Mouse (Mus musculus) heart, postnatal 4 days (tissue): ENCODE measurements around the gene Casp8. TPM values are rescaled to one million over a fixed set of nuclear protein-coding genes. Genes with fewer than 3 reads are reported as not detected.
"Not testable (repeated sequence)": the region's sequence is repeated elsewhere in the genome, so short reads cannot be mapped to it uniquely, and the experiment has no call there.

Source experiments
- DNase-seq: peaks from one replicate; pipeline ENCODE4 v3.0.0; 2021
- total RNA-seq, 2 experiments: library from RNA; stranded (reverse); gene quantifications; 2 replicates each; pipeline ENCODE4 v1.2.3; 2021

Casp8 gene
- total RNA-seq = 10 to 100 TPM; 15.7 to 16.5 TPM

DNA sequence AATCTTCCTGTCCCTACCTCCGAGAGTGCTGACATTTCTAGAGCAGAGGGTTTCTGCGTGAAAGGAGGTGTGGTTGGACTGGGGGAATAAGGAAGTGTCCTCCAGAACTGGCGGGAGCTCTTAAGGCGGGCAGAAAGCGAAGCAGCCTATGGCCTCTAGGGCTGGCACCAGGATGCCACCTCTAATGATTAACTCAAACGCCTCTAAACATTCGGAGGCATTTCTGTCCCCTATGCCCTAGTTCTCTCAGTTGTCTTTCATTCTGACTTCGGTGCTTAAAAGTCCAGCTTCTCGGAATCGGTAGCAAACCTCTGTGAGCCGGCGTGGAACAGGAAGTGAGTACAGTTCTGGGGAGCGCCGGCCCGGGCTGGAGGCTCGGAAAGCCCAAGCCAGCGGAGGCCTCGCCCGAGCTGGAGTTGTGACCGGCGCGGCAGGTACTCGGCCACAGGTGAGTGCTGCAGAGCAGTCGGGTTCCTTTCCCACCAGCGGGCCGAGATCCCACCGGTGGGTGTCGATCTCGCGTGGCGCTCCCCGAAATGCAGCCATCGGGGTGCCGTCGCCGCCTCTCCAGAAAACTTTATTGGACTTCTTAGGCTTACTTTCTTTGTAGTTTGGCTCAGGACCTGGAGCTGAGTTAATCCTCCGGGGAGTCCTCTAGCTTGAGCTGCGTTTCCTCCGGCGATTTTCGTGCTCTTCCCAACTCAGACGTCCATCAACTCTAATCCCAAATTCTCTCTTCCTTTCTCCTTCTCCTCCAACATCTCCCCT, at the start of gene Casp8:
Gene Casp8 (plus strand): TSS at position 84 of the 768 bp plus-strand sequence.
- peak; percentile 58 for DNase-seq

DNA sequence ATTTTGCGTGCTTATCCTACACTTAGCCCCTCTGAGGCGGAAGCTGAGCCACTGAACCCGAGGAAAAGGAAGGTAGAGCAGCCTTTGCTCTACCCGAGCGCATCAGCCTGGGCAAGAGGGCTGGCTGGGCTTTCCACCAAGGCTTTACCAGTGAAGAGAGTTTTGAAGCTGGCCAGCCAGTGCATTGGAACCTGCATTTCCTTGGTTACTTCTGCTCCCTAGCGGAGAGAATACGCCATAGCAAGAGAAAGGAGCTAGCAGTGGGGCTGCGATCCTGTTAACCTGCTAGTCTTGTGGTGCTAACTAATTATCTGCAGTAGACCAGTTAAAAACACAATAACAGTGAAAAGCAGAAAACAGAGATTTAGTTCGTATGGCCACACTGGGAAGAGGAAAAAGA, 48.3 kb upstream of the Casp8 start:
- DNase-seq = peak; percentile 49

DNA sequence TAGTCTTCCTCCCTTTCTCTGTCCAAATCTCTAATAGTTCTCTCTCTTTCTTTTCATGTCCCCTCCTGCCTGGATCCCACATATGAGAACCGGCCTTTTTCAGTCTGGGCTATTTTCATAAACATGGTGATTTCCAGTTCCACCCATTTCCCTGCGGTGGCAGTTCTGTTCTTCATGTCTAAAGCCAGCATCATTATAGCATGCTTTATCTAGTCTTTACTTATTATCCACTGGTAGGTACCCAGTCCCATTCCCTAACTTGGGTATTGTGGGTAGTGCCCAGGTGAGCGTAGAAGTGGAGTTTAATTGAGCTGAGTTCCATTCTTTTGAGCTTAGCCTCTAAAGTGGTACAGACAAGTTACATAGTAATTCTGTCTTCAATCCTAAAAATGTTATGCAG, 35.7 kb upstream of the Casp8 start:
- no peak for DNase-seq

- DNase-seq = no peak
Observed at GRCm38 (mm10) chr1:58760581-58760980, 34.6 kb upstream of the Casp8 start.

DNA sequence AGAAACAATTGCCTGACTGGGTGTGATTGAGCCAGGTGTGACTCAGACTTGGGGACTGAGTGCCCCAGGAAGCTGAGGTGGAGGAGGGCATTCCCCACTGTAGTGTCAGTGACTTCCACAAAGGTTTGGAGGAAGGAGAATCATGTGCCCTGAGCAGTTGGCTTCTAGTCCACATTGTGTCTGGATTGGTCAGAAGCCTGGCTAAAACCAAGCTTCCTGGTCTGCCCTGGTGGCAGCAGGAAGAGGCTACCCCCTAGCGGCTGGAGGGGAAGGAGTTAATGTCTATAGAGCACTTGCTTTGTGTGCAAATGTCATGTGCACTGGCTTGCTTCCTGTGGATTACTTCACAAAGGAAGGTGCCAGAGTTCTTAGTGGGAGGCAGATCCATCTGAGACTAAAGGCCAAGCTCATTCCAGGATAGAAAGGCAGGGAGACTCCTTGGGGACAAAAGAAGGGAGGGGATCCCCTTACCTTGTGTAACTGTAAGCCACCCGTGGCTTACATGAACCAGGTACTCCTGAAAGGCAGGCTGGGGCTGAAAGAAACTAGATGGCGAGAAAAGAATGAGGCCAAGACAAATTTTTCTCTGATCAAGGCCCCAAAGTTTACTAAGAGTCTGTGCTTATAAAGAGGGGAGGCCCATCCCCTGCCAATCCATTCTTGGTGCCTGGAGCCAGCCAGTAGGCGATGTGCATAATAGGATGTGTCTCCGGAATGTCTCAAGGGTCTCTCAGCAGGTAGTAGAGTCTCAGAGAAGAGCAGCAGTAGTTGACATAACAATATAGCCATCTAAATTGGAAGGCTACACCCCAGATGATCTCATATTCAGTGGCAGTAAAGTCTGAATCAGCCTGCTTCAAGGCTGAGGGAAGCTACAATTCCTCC, 33.5 kb upstream of the Casp8 start:
- DNase-seq = peak; percentile 32

DNA sequence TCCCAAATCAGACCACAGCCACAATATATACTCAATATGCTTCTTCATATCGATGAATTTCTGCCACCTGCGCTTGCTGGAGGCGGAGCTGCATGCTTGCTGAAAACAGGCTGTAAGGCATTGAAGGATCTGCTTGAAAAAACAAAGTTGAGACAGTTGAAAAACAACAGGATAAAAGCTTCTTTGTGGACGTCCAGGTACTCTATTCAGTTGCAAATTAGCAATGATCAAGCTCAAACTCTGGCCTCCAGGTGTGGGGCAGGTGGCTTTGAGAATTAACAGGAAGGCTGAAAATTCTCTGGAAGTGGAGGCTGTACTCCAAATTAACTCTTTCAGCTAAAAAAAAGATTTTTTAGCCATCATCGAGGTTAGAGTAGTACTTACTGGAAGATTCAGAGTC, 32.6 kb upstream of the Casp8 start:
- DNase-seq = no peak

- DNase-seq = not testable (repeated sequence)
Observed at GRCm38 (mm10) chr1:58766446-58766845, 28.7 kb upstream of the Casp8 start.

DNA sequence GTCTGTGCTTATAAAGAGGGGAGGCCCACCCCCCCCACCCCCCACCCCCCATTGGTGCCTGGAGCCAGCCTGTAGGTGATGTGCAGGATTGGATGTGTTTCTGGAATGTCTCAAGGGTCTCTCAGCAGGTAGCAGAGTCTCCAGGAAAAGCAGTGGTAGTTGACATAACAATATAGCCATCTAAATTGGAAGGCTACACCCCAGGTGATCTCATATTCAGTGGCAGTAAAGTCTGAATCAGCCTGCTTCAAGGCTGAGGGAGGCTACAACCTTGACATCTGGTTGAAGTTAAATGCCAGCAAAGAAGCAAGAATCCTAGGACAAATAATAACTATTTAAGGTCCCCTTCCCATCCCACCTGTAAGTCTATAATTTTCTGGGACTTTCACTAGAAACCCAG, 26.0 kb upstream of the Casp8 start:
- no peak for DNase-seq

- no peak for DNase-seq
Observed at GRCm38 (mm10) chr1:58769701-58770100, 25.5 kb upstream of the Casp8 start.

DNA sequence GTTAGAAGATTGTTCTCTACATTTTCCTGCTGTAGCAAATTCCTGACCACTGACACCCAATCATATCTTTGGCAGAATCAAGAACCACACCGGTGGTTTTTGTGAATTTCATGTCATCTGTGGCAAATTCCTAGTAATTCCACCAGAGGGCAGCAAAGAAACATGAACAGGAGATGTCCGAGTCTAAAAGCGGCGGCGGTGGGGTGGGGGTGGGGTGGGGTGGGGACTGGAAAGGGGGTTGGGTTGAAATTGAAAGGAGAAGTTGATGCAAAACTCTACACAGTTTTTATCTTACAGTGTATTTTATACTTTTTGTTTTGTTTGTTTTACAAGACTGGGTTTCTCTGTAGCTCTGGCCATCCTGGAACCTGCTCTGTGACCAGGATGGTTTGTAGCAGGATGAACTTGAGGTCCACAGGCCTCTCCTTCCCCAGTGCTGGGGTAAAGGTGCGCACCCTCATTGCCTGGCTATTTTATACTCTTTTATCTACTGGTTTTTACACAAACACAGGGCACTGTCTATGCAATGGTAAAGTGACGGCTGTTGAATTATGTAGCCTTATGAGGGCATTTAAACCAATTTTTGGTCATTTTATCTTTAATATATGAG, 25.0 kb upstream of the Casp8 start:
- peak; percentile 63 for DNase-seq

DNA sequence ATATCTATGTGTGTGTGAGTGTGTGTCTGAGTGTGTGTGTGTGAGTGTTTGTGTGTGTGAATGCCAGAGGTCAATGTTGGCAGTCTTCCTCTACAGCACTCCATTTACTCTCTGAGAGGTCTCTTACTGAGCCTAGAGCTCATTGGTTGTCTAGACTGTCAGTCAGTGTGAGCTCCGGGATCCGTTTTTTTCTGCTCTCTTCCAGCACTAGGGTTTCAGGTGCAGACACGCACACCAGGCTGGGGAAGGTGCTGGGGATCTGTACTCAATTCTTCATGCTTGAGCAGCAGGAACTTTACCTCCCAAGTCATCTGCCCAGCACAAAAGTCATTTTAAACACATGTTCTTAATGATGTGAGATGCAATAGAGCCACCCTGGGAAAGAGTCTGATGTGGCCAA, 23.1 kb upstream of the Casp8 start:
- no peak for DNase-seq

DNA sequence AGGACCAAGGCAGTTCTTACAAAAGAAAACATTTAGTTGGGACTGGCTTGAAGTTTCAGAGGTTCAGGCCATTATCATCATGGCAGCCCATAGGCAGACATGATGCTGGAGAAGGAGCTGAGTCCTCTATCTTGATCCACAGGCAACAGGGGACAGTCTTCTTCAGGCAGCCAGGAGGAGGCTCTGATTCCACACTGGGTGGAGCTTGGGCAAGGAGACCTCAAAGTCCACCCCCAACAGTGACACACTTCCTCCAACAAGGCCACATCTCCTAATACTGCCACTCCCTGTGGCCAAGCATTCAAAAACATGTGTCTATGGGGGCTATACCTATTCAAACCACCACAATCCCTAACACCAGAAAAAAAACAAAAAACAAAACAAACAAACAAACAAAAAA, 21.9 kb upstream of the Casp8 start:
- DNase-seq = no peak

- no peak for DNase-seq
Observed at GRCm38 (mm10) chr1:58773905-58774304, 21.3 kb upstream of the Casp8 start.

DNA sequence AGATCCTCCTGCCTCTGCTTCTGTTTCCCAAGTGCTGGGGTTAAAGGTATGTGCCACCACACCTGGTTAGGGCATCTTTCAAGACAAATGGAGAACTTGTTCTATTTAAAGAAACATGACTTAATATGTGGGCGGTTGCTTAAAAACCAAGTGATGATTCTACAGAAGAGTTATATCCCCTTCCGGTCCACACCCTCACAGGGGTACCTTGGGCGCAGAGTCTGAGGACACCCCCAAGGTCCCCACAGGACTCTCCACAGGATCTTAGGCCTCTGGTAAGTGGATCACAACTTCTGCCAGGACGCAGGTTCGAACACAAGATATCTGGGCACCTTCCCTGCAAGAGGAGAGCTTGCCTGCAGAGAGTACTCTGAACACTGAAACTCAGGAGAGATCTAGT, 19.8 kb upstream of the Casp8 start:
- DNase-seq = no peak

- no peak for DNase-seq
Observed at GRCm38 (mm10) chr1:58777583-58777982, 17.6 kb upstream of the Casp8 start.

DNA sequence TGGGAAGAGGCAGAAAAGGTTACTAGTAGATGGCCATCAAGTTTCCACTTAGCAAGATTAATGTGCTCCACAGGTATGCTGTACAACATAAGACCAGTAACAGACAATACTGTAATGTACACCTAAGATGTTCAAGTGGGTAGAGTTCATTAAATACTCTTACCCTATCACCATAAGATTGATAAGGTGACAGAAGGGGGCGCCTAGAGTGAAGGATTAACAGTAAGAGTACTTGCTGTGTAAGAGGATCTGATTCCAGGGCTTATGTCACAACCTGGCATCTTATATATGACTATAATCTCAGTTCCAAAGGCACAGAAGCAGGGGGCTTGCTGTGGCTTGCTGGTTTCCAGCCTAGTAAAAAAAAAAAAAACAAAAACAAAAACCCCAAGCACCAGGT, 16.9 kb upstream of the Casp8 start:
- DNase-seq = no peak

- DNase-seq = no peak
Observed at GRCm38 (mm10) chr1:58786276-58786675, 8.9 kb upstream of the Casp8 start.

DNA sequence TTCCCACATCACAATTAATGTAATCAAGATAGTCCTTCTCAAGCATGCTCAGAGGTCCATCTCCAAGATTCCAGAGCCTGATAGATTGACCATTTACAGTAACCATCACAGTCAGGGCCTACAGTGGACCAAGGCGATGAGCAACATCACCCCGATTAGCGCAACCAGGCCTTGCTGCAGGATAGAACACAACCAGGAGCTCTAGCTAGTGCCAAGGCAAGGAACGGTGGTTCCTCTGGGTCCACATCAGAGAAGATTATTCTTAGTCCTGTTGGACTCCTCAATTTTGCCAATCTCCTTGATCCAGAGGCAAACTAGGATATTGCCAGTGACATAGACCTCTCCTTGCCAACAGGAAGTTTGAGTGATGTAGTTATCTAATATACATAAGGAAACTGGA, 6.8 kb upstream of the Casp8 start:
- no peak for DNase-seq

- no peak for DNase-seq
Observed at GRCm38 (mm10) chr1:58794705-58795104, 469 bp upstream of the Casp8 start.

DNA sequence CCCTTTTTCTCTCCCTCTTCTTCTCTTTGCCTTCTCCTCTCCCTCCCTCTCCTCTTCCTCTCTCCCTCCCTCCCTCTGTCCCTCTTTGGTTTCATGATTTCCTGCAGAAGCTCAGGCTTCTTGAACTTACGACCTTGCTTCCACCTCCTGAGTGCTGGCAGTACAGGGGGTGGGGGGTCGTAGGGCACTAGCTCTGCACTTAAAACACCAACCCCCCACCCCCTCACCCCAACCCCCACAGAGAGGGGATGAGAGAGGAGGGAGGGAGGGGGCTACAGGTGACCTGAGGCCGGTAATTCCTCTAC, 837 bp downstream of the Casp8 start:
- DNase-seq = no peak

DNA sequence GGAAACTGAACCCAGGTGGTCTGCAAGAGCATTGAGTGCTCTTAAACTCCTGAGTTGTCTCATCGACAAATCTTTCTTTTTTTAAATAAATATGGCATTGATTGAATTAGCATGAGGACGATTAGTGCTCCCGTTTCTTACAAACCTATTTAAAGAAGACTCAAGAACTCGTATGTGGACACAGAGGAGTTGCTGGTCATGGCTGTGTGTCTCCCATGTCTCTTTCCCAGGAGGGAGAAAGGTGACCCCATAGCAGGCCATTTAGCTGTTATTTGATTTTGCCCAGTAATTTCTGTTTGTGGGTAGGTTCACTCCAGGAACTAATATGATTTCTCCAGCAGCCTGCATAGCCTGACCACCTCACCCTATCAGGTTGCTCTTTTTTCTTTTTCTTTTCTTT, 1.7 kb downstream of the Casp8 start:
- no peak for DNase-seq

GRCm38 (mm10) chr1:58797370-58797769, 2.2 kb downstream of the Casp8 start:
- DNase-seq = no peak

DNA sequence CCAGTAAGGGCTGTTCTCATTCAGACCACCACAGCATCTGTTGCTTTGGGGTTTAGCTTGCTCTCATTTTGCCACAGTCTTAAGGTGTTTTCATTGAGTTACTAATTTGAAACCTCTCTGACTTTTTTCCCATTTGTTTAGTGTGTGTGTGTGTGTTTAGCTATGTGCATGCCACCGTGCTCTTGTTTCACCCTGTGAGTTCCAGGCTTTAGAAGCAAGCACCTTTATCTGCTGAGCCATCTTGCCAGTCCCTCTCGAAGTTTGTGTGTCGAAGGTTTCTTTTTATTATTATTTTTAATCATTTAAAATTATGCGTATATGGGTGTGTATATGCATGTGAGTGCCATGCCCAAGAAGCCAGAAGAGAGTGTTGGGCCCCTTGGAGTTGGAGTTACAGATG, 3.7 kb downstream of the Casp8 start:
- no peak for DNase-seq

DNA sequence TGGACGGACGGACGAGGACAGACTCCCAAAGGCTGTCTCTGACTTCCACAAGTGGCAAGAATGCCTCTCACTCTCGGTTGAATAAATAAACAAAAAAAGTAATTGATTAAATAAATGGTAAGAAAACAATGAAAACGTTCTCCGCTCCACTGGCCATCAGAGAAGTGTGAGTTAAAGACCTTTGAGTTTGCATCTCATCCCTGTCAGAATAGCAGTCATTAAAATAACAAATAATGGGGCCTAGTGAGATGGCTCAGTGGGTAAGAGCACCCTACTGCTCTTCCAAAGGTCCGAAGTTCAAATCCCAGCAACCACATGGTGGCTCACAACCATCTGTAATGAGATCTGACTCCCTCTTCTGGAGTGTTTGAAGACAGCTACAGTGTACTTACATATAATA, 5.5 kb downstream of the Casp8 start:
- DNase-seq = not testable (repeated sequence)
